Mouse (Mus musculus) CD4-positive, CD25-positive, alpha-beta regulatory T cell, adult 2 months (primary cell): Measurements from ENCODE around the gene Chst8.

ENCODE experiments used
- DNase-seq: peaks from one replicate; pipeline ENCODE4 v3.0.0-alpha.2; 2012; ENCODE audit warnings: low read depth, low spot score

The Chst8 gene

GRCm38 (mm10) chr7:34630211-34631085 is 182.1 kb downstream of the Chst8 start:
- peak; percentile 53 for DNase-seq

GRCm38 (mm10) chr7:34629702-34630210 is 182.8 kb downstream of the Chst8 start:
- no peak for DNase-seq
